Mouse (Mus musculus): ENCODE measurements around the gene Pcbd1. TPM values are rescaled to one million over a fixed set of nuclear protein-coding genes. Genes with fewer than 3 reads are reported as not detected.

The Pcbd1 gene
- polyA plus RNA-seq, 1 experiment from 2014 or later = 28.8 TPM

DNA sequence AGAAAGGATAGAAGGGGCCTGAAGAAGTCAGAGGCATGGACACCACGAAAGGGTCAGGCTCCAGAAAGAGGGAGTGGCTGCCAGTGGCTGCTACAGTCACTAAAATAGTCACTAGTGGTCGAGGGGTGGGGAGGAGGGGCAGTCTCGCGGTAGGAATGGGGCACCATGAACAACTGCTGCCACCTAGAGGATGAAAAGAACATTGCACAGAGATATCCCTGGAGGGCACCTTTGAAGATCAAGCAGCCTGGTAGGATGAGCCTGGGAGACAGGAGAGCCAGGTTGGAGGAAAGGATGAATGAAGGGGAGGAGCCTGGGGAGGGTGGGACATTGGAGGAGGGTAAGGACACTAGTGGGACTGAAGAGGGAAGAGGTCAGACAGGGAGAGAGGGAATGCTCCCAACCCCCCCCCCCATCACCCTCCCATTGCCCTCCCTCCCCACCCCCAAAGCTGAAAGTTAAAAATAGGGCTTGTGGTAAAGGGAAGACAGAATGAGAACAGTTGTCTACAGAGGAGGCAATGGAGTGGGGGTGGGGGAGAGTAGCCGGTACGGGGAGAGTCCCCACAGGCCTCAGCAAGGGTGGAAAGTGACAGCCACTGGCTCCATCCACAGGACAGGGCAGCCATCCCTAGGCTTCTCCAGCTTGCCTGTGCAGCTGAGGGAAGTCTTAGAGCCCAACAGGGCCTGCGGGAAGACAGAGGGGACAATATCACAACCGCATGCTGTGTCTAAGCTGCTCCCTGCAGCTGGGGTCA, 20.5 kb upstream of the Pcbd1 start:
- H3K4me2 ChIP-seq = 0 out of 2 replicates have a peak overlapping the region, but pooled peaks have one; percentile 26
- no peak overlapping the region for H3K4me3 ChIP-seq
- 4% methylated on average over 8 of the region's 8 CpGs for WGBS
- H3K36me3 ChIP-seq = no peaks in the 10 kb centered on the region
- H3K27ac ChIP-seq = no peak overlapping the region
- H3K9me3 ChIP-seq = no peaks in the 10 kb centered on the region
- ATAC-seq (ENCODE audit: low FRiP score) = no peak; the same call in 1 of the 2 replicates
- peaks cover 32% of the 10 kb centered on the region for H3K4me1 ChIP-seq (replicated peaks)
- no peak overlapping the region for H3K9ac ChIP-seq
- H3K27me3 ChIP-seq = peaks cover 13% of the 10 kb centered on the region

DNA sequence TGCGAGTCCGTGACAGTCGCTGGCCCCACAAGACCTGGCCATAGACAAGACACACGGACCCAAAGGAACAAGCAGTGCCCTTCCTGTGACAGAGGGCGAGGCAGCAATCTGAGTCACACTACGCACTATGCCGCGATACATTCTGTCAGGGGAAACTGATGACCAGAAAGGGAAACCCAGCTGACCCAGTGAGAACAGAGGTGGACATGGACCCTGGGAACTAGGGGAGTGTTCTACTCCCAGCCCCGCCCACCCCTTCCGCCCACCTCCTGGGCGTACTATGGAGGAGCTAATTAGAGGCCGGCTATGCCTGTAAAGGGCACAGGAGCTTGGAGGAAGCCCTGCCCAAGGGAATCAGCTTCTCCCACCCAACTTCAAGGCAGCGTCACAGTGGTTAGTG, 19.9 kb upstream of the Pcbd1 start:
- Histone ChIP-seq H3K36me3 (no peaks in the 10 kb centered on the region), H3K27ac (no peak overlapping the region), H3K4me2 (peak overlapping the region; percentile 26), H3K27me3 (peaks cover 11% of the 10 kb centered on the region), H3K4me3 (no peak overlapping the region), H3K4me1 (replicated peaks) (peaks cover 29% of the 10 kb centered on the region), H3K9ac (no peak overlapping the region), H3K9me3 (no peaks in the 10 kb centered on the region)
- ATAC-seq (ENCODE audit: low FRiP score) = no peak; the same call in none of the 2 replicates
- 8% methylated on average over 13 of the region's 13 CpGs for WGBS

DNA sequence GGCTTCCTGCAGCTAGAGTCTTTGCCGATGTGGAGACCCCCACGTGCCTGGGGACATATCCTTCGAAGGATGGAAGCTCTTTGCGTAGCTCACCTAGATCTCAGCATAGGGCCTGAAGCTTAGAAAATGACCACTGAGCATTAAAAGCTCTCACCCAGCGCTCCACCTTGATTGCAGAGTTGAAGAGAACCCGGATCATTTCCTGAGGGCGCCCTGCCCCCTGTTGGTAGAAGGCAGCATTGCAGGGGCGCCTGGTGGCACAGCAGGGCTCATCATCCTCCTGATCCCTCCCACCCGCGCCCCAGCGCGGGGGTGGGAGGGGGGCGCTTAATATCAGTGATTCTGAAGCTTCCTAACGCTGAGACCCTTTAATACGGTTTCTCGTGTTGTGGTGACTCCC, 16.8 kb upstream of the Pcbd1 start:
- Histone ChIP-seq H3K36me3 (no peaks in the 10 kb centered on the region), H3K27me3 (peaks cover 5% of the 10 kb centered on the region), H3K9me3 (no peaks in the 10 kb centered on the region), H3K9ac (no peak overlapping the region), H3K27ac (no peak overlapping the region), H3K4me2 (no peak overlapping the region), H3K4me1 (replicated peaks) (peaks cover 17% of the 10 kb centered on the region), H3K4me3 (no peak overlapping the region)
- WGBS = 18% methylated on average over 16 of the region's 16 CpGs
- ATAC-seq (ENCODE audit: low FRiP score) = no peak

DNA sequence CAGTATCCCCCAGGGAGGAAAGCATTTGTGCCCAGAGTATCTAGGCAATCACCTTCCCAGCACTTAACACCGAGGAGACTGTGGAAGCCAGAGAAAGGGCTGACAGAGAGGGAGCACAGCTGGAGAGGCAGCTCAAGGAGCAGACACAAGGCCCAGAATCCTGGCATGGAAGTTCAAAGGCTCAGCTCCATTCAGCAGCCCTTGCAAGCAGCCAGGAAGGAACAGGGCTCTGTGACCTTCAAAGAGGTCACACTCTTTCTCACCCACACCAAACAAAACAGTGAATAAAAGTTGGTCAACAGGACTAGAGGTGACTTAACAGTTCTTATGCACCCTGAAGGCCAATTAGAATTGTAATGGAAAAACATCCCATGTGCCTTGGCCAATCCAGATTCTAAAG, 14.5 kb upstream of the Pcbd1 start:
- Histone ChIP-seq H3K4me3 (no peak overlapping the region), H3K4me1 (replicated peaks) (peaks cover 5% of the 10 kb centered on the region; the same call in 1 of the 2 replicates), H3K36me3 (no peaks in the 10 kb centered on the region), H3K9me3 (no peaks in the 10 kb centered on the region), H3K27ac (no peak overlapping the region), H3K27me3 (peaks cover 5% of the 10 kb centered on the region), H3K9ac (no peak overlapping the region), H3K4me2 (no peak overlapping the region)
- WGBS = 8% methylated on average over 1 of the region's 1 CpGs
- no peak for ATAC-seq (ENCODE audit: low FRiP score)

DNA sequence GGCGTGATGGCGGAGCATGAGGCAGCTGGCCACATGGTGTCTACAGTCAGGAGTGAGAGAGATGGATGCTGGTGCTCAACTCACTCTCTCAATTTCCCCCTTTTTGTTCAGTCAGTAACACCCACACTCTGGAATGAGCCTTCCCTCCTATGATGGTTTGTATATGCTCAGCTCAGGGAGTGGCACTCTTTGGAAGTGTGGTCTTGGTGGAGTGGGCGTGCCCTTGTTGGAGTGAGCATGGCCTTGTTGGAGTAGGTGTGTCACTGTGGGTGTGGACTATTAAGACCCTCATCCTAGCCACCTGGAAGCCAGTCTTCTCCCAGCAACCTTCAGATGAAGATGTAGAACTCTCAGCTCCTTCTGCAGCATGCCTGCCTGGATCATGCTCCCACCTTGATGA, 13.5 kb upstream of the Pcbd1 start:
- Histone ChIP-seq H3K4me2 (no peak overlapping the region), H3K4me1 (replicated peaks) (peaks cover 9% of the 10 kb centered on the region), H3K9ac (no peak overlapping the region), H3K27me3 (peaks cover 5% of the 10 kb centered on the region), H3K27ac (no peak overlapping the region), H3K4me3 (no peak overlapping the region), H3K36me3 (no peaks in the 10 kb centered on the region), H3K9me3 (no peaks in the 10 kb centered on the region)
- WGBS = 96% methylated on average over 3 of the region's 3 CpGs
- ATAC-seq (ENCODE audit: low FRiP score) = no peak

DNA sequence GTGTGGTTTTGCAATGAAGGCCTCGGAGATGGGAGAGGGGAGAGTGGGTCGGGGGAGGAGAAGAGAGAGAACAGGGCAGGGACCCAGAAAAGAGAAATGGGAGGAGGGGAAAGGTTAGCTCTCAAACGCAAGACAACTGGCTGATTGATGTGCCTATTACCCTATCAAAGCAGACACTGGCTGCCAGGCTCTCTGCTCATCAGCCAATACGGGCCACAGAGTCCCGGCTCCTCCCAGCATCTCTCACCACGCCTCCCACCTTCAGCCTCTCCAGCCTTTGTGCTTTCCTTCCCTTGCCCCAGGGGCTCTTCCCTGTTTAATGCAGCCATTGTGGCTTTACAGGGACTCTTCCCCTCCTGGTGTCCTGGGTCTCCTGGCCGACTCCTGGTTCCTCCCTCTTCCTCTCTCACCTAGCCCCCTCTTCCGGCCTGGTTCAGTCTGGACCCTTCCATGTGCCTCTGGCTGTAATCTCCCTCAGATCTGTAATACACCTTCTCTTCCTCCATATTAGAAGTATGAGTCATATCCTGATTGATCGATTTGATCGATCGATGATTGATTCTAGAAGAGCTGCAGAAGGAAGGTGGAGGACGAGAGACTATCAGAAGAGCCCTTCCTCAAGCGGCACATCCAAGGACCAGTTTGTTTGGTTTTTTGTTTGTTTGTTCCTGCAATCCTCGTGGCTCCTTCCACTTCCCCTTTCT, 8.8 kb upstream of the Pcbd1 start:
- WGBS = 42% methylated on average over 13 of the region's 14 CpGs
- H3K9ac ChIP-seq = 0 out of 2 replicates have a peak overlapping the region, but pooled peaks have one; percentile 14
- peaks cover 9% of the 10 kb centered on the region for H3K4me1 ChIP-seq (replicated peaks)
- no peaks in the 10 kb centered on the region for H3K36me3 ChIP-seq
- H3K9me3 ChIP-seq = no peaks in the 10 kb centered on the region
- peak; percentile 96 for ATAC-seq (ENCODE audit: low FRiP score)
- no peak overlapping the region for H3K4me3 ChIP-seq
- no peaks in the 10 kb centered on the region for H3K27me3 ChIP-seq
- H3K4me2 ChIP-seq = peak overlapping the region; percentile 41
- peak overlapping the region; percentile 80 for H3K27ac ChIP-seq

DNA sequence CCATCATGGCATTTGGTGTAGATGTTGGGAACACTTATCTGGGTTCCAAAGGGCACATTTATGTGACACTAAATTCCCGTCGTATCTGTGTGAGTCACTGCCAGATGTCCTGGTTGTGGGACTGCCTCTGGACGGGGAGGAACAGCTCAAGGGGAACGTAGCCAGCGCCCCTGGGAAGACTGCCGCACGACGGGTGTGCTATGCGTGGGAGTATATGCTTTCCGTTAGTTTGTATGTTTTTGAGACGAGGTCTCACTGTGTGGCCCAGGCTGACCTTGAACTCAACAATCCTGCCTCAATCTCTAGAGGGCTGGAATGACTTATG, 8.2 kb upstream of the Pcbd1 start:
- Histone ChIP-seq H3K4me1 (replicated peaks) (peaks cover 9% of the 10 kb centered on the region), H3K9ac (no peak overlapping the region), H3K36me3 (no peaks in the 10 kb centered on the region), H3K27ac (peak overlapping the region; percentile 80; the same call in 1 of the 2 replicates), H3K4me2 (no peak overlapping the region), H3K4me3 (no peak overlapping the region), H3K27me3 (no peaks in the 10 kb centered on the region), H3K9me3 (no peaks in the 10 kb centered on the region)
- 80% methylated on average over 11 of the region's 11 CpGs for WGBS
- ATAC-seq (ENCODE audit: low FRiP score) = 0 out of 2 replicates have a peak, but pooled peaks have one; percentile 21

DNA sequence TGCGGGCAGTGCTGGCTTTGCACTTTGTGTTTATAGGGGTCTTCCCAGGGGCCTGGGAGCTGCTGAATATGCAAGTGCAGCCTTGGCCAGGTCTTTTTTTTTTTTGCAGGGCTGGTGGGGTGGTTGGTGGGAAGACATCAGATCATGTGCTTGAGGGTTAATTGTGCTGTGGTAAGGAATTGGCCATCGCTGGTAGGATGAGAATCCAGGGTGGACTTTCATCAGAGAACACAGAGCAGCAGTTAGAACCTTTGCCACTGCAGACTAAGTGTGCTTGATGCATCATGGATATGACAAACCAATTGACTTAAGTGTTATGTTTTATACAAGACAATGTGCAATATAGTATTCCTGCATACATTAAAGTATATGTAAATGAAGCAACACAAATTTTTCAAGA, 3.8 kb upstream of the Pcbd1 start:
- Histone ChIP-seq H3K27ac (no peak overlapping the region), H3K4me3 (no peak overlapping the region), H3K36me3 (no peaks in the 10 kb centered on the region), H3K27me3 (no peaks in the 10 kb centered on the region), H3K9ac (no peak overlapping the region), H3K4me1 (replicated peaks) (peaks cover 25% of the 10 kb centered on the region), H3K4me2 (no peak overlapping the region), H3K9me3 (no peaks in the 10 kb centered on the region)
- 90% methylated on average over 2 of the region's 2 CpGs for WGBS
- no peak for ATAC-seq (ENCODE audit: low FRiP score)

DNA sequence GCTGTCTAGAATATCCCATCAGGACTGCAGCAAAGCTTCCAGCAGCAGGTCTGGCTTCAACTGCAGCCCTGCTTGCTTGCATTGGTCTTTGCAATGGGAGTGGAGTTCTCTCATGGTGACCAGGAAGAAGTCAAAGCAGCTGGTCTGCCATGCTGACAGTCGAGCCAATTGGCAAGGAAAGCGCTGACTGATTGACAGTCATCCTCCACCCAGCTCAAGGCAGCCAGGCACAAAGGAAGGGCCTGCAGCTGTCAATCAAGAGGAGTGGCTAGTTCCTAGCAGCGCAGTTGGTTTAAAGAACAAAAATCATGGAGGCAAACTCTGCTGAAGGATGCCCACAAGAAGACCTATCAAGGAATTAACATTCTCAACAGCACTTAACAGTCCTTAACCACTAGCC, 2.6 kb upstream of the Pcbd1 start:
- no peaks in the 10 kb centered on the region for H3K27me3 ChIP-seq
- WGBS = 41% methylated on average over 3 of the region's 3 CpGs
- no peak overlapping the region for H3K9ac ChIP-seq
- no peaks in the 10 kb centered on the region for H3K36me3 ChIP-seq
- H3K4me1 ChIP-seq (replicated peaks) = peaks cover 19% of the 10 kb centered on the region
- no peak overlapping the region for H3K4me2 ChIP-seq
- ATAC-seq (ENCODE audit: low FRiP score) = no peak; the same call in 1 of the 2 replicates
- no peaks in the 10 kb centered on the region for H3K9me3 ChIP-seq
- peak overlapping the region; percentile 45; the same call in 1 of the 2 replicates for H3K27ac ChIP-seq
- H3K4me3 ChIP-seq = no peak overlapping the region

DNA sequence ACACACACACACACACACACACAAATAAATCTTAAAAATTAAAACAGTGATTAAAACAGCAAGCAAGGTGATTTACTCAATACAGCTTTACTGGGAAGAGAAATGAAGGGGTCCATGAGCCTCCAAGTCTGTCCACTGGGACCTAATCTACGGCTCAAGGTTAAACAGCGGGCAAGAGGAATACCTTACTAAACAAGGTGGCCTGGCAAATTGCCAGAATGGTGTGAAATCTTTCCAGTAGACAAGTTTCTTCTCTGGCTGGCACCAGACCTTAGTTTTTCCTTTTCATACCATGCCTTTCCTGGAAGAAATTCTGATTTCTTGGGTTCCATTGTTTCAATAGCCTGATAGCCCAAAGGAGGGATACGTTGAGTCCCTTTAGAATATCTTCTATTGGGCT, 663 bp upstream of the Pcbd1 start:
- ATAC-seq (ENCODE audit: low FRiP score) = no peak
- peaks cover 19% of the 10 kb centered on the region for H3K4me1 ChIP-seq (replicated peaks)
- H3K9me3 ChIP-seq = no peaks in the 10 kb centered on the region
- H3K27me3 ChIP-seq = no peaks in the 10 kb centered on the region
- no peak overlapping the region for H3K27ac ChIP-seq
- H3K4me2 ChIP-seq = no peak overlapping the region
- H3K4me3 ChIP-seq = no peak overlapping the region
- no peaks in the 10 kb centered on the region for H3K36me3 ChIP-seq
- 82% methylated on average over 3 of the region's 3 CpGs for WGBS
- H3K9ac ChIP-seq = no peak overlapping the region

DNA sequence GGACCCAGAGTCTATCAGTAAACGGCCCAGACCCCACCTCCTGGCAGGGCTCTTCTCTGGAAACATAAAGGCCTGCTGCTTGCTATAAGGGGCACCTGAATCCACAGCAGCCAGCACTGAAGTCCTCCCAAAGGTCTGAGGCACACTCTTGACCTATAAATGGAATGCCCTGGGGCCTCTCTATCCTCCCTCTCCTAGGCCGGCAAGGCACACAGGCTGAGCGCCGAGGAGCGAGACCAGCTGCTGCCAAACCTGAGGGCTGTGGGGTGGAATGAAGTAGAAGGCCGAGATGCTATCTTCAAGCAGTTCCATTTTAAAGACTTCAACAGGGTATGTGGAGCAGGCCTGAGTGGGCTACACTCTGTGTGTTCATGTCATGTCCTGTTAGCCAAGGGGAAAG, 2.7 kb downstream of the Pcbd1 start:
- Histone ChIP-seq H3K27me3 (no peaks in the 10 kb centered on the region), H3K9me3 (no peaks in the 10 kb centered on the region), H3K4me1 (replicated peaks) (peaks cover 13% of the 10 kb centered on the region), H3K4me2 (no peak overlapping the region), H3K4me3 (no peak overlapping the region), H3K27ac (no peak overlapping the region), H3K9ac (no peak overlapping the region), H3K36me3 (peaks cover 3% of the 10 kb centered on the region; the same call in 1 of the 2 replicates)
- no peak for ATAC-seq (ENCODE audit: low FRiP score)
- WGBS = 71% methylated on average over 6 of the region's 6 CpGs

DNA sequence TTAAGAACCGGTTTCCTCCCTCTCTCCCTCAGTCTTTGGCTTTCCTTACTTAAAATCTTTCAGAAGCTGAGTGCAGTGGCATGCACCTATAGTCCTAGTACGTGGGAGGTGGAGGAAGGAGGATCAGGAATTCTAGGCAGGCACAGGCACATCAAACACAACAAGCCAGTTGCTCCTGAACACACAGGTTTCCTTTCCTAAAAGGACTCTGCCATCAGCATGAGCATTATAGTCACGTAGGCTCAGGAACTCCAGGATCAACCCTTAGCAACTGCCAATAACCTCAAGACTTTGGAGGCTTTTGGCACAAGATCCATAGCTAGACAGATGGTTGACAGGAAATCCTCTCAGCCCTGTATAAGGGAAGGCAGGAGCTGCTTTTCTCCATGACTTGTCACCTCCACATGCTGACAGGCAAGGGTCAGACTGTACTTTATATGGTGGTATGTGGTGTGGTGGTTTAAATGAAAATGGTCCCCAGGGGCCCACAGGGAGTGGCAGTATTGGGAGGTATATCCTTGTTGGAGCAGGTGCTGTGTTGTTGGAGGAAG, 14.5 kb downstream of the Pcbd1 start:
- H3K36me3 ChIP-seq = peaks cover 97% of the 10 kb centered on the region
- no peak overlapping the region for H3K4me2 ChIP-seq
- 92% methylated on average over 3 of the region's 3 CpGs for WGBS
- no peaks in the 10 kb centered on the region for H3K9me3 ChIP-seq
- H3K27ac ChIP-seq = no peak overlapping the region
- no peak overlapping the region for H3K9ac ChIP-seq
- ATAC-seq (ENCODE audit: low FRiP score) = no peak
- H3K4me1 ChIP-seq (replicated peaks) = no peaks in the 10 kb centered on the region
- H3K27me3 ChIP-seq = no peaks in the 10 kb centered on the region
- no peak overlapping the region for H3K4me3 ChIP-seq
